Mouse (Mus musculus) layer of hippocampus, adult 18-20 months (tissue): ENCODE measurements around the gene Aspscr1. TPM values are rescaled to one million over a fixed set of nuclear protein-coding genes. Genes with fewer than 3 reads are reported as not detected.
A peak's percentile ranks its signal among the peaks of the same experiment; 100 is the strongest.
"Not testable (repeated sequence)": the region's sequence is repeated elsewhere in the genome, so short reads cannot be mapped to it uniquely, and the experiment has no call there.

ENCODE experiments used
- DNase-seq, 2 experiments: peaks; one replicate each; pipeline ENCODE4 v3.0.0; 2022; ENCODE audit warnings: low spot score in 2 of 2
- total RNA-seq, 2 experiments: library from RNA; stranded (reverse); gene quantifications; 2 replicates each; pipeline ENCODE4 v1.2.3; 2021

Gene Aspscr1
- total RNA-seq, 2 experiments from 2014 or later: 46.1 to 54.3 TPM

DNA sequence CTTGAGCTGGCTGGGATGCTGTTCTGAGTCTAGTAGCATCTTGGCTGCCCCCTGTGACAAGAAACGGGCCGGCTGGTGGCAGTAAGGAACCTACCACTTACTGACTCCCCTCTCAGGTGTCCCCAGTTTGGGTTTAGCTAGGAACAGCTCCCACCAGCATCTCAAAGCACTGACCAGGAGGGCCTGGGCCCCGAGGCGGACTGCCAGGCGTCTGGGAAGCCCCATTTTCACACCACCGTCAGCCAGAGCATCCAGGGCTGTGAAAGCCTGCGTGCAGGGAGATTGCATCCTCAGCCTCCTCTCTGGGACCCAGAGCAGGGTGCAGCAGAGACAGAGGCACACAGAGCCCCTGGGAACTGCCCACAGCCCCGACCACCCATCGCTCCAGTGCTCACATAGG, 31.5 kb upstream of the Aspscr1 start:
- no peak for DNase-seq

DNA sequence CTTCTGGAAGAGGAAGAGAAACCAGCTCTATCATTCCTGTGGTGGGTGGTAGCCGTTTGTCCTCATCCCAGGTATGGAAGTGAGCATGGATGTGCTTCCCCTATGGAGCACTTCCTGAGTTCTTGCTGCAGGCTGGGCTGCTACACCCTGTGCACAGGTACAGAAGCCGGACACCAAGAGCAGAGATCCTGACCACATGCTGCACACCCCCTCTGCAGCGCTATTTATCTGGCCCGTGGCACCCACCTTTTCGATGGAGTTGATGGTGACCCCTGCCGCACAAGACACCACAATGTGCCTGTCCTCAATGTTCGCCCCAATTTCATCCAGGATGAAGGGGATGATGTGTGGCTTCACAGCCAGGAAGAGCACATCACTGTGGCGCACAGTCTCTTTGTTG, 30.9 kb upstream of the Aspscr1 start:
- no peak for DNase-seq

DNA sequence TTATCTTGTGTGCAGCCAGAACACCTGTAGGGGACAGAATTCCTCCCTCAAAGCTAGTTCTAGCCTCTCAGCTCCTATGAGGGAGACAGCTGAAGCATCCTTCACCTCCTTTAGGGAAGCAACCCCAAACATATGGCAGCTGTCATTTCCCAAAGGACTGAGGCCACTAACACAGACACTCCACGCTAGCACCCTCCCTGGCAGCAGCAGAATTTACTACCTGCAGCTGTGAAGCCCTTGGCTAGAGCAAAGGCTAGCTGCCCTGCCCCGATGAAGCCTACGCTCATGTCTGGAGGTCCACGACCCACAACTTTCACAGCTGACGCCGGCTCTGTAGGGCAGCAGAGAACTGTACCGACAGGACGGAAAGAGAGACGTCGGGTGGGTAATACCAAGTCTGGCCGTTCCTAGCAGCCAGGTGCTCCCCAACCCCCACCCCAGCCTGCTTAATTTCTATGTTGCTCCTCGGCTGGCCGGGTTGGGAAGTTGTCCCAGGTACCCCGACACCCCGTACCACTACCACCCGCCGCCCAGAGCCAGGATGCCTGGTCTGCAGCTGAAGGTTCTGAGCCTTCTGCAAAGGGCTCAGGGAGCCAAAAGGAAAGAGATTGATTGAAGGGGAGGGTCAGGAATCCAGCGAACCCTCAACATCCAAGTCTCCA, 29.7 kb upstream of the Aspscr1 start:
- no peak for DNase-seq

DNA sequence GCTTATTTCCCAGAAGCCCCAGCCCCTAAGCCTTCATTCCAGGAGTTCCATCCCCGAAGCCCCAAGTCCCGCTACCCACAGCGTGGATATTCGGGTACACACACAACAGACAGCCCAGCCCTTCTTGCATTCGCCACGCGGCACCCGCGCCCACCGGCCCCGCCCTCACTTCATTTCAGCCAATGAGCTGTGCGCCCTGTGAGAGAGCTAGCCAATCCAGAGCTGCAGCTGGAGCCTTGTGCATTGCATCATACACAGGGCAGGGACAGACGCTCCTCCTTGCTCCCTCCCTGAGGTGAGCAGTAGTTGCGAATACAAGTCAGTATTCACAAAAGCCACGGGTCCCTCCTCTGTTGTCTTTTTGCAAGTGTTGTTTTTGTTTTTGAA, 29.2 kb upstream of the Aspscr1 start, which contains the start of gene Pycr1:
Pycr1 (minus strand) TSS at position 169 of the 387 bp plus-strand sequence.
- DNase-seq: peak; percentile 93 to 95

DNA sequence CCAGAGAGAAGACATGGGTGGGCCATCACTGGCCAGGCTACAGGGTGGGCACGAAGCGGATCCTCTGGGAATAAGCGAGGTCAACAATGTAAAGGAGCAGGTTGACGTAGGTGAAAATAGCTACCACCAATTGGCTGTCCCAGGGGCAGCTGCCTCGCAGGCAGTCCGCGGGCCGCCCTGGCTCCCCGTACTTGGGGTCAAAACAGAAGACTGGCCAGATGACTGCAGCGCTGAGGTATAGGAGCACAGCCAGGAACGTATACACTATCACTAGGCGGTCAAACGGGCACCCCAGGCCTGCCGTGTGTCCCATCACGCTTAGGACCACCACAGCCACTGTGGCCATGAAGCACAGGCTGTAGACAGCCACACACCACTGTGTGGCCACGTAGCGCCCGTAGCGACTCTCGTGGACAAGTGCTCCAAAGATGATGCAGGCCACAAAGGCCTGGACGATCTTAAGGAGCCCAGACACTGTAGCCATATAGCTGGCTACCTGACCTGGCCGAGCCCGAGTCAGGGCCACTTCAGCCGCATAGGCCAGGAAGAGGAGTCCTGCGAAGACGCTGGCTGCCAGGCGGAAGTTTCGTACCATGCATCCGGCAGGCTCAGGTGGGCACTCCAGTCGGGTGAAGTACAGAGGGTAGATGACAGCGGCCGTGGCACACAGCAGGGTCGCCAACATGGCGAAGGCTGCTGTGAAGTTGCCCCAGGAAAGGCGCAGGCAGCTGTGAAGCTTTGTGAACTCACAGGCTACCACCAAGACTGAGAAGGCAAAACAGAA, 25.5 kb upstream of the Aspscr1 start:
- no peak for DNase-seq

DNA sequence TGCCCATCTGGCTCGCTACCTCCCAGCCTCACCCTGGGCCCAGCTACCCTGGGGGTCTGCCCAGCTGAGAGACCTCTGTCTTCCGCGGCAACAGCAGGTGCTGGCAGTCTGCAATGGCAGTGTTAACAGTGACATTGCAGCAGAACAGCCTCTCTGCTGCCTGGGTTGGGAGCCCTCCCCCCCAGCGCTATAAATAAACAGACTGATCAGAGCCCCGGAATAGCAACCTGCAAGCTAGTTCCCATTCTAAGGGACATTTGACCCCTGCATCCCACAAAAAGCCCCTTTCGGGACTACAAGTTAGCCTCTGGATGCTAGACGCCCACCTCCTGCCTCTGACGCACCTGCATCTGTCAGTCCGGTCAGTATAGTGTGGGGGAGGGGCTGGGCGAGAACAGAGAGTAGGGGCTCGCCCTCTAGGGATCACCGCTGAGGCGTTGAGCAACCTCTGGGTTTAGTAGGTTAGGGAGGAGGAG, 24.7 kb upstream of the Aspscr1 start, which contains the start of gene Myadml2:
Myadml2 (minus strand) TSS at position 158 of the 476 bp plus-strand sequence.
- DNase-seq: peak in 1 of 2 experiments; percentile 65

DNA sequence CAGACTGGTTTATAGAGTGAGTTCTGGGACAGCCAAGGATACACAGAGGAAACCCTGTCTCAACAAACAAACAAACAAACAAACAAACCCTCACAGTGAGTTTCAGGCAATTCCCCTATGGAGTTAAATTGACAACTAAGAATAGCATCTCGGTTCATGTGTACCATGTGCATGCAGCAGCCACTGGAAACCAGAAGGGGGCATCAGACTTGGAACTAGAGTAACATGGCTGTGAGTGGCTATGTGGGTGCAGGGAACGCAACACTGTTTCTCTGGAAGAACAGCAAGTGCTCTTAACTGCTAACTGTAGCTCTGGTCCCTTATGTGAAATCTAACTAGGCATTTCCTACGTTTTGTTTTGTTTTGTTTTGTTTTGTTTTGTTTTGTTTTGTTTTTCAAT, 20.9 kb upstream of the Aspscr1 start:
- no peak for DNase-seq

DNA sequence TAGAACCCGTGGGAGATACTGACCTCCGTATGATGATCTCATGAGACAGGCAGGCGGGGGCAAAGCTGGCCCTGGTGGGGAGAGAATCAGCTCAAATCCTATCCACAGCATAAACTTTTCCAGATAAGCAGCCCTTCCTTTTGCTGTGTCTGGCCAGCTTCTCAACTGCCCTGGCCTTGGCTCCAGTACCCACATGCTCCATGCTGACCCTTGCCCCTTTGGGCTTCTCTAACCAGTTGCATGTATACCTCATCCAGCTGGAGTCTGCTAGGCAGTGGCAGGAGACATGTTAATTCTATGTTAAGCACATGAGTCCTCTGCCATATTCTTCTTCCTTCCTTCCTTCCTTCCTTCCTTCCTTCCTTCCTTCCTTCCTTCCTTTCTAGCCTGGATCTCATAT, 18.0 kb upstream of the Aspscr1 start:
- no peak for DNase-seq

DNA sequence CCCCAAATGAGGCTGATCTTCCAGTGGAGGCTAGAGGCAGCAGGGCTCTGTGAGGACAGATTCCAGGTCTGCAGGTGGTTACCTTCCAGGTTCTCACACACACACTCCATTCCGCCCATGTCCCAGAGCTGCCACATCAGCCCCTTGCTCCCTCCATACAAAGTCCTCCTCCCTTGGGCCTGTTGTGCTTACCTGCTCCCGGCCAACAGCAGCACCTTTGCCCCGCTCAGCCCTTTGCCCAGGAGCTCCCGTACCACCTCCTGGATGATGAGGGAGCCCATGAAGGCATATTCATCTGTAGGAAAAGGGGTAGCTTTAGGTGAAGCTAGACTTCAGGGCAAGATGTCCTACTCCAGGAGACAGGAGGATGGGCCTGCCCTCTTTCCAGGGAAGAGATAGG, 15.5 kb upstream of the Aspscr1 start:
- no peak for DNase-seq

DNA sequence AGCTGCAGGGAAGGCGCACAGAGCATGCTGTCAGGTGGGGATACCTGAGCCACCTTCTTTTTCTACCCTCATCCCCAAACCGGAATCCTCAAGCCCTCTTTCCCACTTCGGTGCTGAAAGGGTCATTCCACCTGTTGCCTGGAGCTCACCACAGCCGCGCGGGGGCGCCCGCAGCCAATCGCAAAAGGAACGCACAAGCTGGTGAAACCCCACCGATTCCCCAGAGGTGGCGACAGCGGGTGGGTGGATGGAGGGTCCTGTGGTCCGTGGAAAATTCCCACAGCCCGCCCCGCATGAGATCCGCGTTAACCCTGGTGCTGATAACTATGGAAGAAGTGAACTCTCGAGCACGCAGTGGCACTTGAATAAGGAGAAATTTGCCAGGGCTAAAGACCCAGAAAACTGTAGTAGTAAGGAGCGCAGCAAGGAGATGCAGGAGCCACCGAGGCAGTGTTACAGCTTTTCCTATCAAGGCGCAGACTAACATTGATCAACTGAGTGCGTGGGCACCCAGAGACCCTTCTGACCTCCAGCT, 13.8 kb upstream of the Aspscr1 start:
- DNase-seq: peak; percentile 43 to 78

DNA sequence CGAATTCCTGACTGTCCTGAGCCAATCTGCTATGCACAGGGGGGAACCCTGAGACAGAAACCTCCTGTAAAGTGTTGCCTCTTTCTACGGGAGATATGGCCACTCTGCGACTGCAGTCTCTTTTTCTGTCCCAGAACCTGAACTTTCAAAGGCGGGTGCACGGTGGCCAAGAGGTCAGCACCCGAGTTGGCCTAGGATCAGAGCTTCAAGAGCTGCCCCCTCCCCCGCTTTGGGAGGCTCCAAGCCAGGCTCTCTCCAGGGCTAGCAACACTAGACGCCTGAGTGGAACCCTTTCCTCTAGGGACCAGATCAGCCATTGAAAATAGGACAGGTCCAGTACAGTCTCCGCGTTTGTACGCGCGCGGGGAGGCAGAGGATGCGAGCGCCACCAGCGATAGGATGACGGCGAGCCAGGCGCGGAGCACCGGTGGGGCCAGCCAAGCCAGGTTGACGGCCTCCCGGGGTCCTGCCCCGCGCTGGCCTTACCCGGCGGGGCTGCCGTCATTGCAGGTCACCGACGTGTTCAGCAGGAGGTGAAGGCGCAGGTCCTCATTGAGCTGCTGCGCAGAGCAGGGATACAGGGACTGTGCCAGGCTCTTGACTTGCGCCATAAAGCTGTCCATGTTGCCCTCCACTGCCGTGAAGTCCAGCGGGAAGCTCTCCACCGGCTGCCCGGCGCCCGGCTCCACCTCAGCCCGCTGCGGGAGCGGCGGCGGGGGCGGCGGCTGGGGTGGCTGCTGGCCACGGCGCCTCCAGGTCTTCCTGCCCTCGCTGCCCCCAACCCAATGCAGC, 13.1 kb upstream of the Aspscr1 start:
- no peak for DNase-seq

DNA sequence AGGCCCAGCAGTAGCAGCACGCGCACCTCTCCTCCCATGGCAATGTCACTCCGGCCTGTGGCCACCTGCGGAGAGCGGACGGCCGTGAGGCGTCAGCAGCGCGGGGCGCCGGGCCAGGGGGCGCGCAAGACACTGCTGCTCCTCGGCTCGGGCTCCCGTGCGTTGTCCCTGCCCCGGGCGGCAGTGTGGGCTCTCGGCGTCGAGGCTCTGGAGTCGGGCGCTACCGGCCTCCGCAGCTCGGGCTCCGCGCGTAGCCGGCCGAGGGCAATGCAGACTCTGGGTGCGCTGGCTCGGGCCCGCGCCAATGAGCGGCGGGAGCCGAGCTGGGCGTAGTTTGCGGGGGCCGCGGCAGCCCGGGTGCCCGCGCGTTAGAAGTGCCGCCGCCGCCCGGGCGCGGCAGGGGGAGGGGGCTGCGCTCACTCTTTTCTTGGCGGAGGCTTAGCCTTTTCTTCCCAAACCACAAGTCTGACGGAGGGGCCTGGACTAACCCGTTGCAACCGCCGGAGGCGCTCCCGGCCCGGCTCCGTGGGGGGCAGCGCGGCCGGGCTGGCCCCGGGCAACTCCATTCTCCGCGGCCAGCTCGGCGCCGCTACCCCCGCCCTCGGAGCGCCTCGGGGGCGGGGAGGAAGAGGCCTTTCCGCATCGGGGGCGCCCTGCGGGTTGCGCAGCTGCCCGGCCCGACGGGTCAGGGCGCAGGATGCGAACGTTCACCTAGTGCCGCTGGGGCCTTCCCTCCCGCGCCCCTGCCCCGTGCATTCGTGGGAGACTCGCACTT, 12.3 kb upstream of the Aspscr1 start:
- DNase-seq: no peak

DNA sequence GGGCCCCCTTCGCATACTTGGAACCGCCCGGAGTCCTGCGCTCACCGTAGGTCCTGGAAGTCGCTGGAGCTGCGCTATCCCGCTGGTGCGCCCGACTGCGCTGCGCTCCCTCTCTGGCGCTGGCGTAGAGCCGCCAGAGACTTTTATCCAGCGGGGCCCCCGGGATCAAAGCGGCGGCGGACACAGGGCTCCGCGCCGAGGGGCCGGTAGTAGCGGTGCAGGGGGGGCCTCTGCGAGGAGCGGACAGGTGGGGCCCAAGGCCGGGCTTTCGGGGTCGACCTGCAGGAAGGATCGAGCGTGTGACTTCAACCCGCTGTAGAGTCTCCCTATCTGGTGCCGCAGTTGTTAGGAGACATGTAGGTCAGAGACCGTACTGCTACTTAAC, 11.7 kb upstream of the Aspscr1 start, which contains the start of gene Notum:
Notum (minus strand) TSS at position 100 of the 385 bp plus-strand sequence.
- no peak for DNase-seq

DNA sequence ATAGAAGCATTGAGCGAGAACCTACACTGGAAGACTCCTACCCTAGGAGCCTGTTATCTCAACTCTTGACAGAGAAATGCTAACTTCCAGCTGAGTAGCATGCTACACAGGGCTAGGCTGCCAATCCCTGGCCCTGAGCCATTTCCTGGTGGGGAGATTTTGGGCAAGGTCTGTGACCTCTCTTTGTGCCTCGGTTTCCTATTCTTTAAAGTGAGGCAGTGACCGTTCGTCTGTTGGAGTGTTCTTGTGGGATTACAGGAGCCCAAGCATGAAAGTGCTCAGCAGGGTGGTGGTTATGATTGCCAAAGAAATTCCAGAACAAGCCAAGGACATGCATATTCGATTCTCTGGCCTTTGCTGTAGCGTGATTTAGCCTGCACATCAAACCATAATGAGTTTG, 10.0 kb upstream of the Aspscr1 start:
- DNase-seq: no peak

DNA sequence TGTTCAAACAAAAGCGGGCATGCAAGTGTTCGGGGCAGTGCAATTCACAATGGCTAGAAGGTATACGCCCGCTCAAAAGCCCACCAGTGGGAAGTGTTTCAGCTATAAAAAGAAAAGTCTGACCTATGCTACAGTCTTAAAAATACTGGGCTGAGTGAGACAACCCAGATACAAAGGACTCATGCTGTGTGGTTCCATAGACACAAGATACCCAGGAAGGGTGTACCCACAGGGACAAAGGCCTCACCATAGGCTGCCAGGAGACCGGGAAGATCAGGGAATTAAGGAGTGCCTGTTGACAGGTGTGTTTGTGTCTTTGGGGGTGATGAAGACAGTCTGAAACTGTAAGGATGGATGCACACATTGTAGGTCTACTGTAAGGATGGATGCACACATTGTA, 9.1 kb upstream of the Aspscr1 start:
- no peak for DNase-seq

DNA sequence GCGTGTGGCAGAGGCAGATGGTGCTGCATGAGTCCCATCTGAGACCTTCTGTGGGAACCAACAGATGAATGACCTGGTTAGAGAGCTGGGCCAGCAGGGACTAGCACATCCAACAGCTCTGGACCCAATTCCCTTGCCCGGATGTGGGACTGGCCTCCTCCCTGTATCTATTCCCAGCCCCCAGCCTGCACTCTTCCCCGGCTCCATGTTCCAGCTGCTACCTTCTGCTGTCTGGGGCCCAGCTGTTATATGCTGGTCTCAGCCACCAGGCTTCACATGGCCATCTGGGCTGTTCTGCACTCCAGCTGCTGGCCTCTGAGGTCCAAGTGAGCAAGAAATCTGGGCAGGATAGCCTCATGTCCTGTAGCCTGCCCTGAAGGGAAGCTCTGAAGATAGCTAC, 7.4 kb upstream of the Aspscr1 start:
- DNase-seq: no peak

DNA sequence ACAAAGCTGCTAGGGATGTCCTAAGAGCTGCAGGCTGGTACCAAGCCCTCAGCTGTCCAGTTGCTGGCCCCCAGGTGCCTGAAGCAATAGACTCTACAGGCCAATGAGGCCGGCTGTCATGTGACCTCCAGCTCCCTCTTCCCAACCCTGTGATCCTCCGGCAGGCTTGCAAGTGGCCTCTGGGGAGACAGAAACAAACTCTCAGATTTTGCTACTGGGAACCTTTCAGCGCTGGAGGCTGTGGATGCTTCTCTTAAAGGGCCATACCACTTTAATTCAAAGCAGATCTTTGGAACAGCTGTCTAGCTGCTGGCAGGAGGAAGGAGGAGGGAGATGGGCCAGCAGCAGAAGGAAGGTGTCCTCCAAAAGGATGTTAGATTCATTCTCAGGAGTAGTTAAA, 6.2 kb upstream of the Aspscr1 start:
- DNase-seq: no peak

DNA sequence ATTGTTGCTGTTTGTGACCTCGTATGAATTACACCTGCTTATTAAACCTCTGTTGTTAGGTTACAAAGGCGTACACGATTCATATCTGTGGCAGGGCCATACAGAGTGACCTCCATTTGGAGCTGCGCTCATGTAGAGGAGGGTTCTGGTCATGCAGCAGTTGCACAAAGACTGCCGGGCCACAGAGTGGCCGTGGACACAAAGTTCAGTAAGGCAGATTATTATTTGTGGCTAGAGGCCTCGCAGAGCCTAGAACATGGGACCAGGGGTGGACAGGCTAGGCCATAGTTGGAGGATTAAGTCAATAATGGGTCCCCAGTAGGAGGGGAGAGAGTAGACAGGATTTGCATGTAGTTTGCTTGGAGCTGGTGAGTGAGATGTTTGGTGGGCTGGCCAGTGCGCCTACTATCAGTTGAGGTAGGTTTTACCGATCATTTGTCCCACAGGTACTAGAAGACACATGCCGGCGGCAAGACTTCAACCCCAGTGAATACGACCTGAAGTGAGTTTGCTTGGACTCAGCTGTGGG, 885 bp downstream of the Aspscr1 start:
- DNase-seq: no peak

DNA sequence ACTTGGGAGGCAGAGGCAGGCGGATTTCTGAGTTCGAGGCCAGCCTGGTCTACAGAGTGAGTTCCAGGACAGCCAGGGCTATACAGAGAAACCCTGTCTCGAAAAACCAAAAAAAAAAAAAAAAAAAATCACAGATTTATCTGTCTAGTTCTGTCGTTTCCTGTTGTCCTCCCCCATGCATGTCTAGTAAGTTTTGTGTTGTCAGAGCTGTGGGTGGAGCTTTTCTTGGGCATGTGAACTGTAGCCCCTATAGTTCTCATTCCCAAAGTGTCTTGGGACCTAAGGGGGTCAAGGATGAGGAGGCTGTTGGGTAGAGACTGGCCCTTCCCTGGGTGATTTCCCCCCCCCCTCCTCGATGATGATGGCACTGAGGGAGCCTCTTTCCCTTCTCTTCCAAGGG, 3.1 kb downstream of the Aspscr1 start:
- not testable (repeated sequence) for DNase-seq

DNA sequence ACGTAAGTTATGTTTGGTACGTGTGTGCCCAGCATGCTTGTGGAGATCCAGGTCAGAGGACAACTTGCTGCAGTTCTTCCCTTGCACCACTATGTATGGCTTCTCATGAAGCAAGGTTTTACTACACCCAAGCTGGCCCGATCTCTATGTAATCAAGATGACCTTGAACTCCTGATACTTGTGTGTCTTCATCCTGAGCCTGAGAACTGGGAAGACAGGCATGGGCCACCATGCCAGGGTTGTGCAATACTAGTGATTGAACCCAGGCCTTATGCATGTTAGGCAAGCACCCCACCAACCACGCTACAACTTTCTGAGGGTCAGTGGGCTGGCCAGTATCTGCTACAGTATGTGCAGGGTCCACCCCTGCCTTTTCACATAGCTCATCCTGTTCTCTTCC, 4.2 kb downstream of the Aspscr1 start:
- no peak for DNase-seq
